Mouse (Mus musculus) bone marrow macrophage, adult 2 months (primary cell): Measurements from ENCODE around the gene Cdc14b. TPM values are rescaled to one million over a fixed set of nuclear protein-coding genes. Genes with fewer than 3 reads are reported as not detected.

Experiments
- H3K27ac ChIP-seq: 2 replicates; pipeline ENCODE4 v1.5.1; 2012; ENCODE audit warnings: low read depth, low read length; ENCODE audit not compliant: insufficient read depth
- H3K4me1 ChIP-seq: 2 replicates; pipeline ENCODE4 v1.6.1; 2012; ENCODE audit warnings: low read length; ENCODE audit not compliant: control insufficient read depth, insufficient read depth
- H3K4me3 ChIP-seq: 2 replicates; pipeline ENCODE4 v1.5.1; 2012; ENCODE audit warnings: mild to moderate bottlenecking, low read length, moderate library complexity; ENCODE audit not compliant: insufficient read depth
- CTCF ChIP-seq: IDR thresholded peaks from 2 replicates; pipeline ENCODE4 v1.5.1; 2012; ENCODE audit warnings: low read depth, mild to moderate bottlenecking, low read length, moderate library complexity
- POLR2A ChIP-seq: IDR thresholded peaks from 2 replicates; pipeline ENCODE4 v1.6.1; 2012; ENCODE audit warnings: mild to moderate bottlenecking, low read depth, low read length, borderline replicate concordance
- polyA plus RNA-seq: library from polyadenylated mRNA; stranded (reverse); fragments of >200 nt; gene quantifications from 2 replicates; pipeline ENCODE4 v1.2.4, GENCODE M21; 2012; ENCODE audit not compliant: missing spikeins, insufficient read depth, insufficient read length

Gene Cdc14b
- polyA plus RNA-seq, 1 experiment: 9.3 TPM

DNA sequence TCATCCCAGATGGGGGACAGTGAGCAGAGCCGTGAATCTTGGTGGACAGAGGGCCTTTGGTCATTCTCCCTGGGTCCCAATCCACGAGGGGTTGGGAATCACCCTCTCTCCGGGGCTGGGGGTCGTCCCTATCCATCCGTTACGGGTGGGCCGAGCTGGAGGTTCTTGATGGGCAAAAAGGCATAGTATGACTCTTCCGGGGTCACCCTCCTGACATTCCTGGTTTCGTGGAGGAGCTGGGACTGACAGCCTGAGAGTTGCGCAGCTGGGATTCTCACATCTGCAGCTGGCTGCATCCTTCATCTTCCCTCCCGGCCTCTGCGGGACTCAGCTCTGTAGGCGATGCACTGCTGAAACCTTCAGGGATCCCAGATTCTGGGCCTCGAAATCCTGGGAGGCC lies 112.5 kb downstream of the Cdc14b start:
- TF ChIP-seq CTCF (no peak), POLR2A (no peak)
- Histone ChIP-seq H3K4me3 (peak overlapping the region; percentile 92), H3K27ac (no peak overlapping the region), H3K4me1 (no peaks in the 10 kb centered on the region)

DNA sequence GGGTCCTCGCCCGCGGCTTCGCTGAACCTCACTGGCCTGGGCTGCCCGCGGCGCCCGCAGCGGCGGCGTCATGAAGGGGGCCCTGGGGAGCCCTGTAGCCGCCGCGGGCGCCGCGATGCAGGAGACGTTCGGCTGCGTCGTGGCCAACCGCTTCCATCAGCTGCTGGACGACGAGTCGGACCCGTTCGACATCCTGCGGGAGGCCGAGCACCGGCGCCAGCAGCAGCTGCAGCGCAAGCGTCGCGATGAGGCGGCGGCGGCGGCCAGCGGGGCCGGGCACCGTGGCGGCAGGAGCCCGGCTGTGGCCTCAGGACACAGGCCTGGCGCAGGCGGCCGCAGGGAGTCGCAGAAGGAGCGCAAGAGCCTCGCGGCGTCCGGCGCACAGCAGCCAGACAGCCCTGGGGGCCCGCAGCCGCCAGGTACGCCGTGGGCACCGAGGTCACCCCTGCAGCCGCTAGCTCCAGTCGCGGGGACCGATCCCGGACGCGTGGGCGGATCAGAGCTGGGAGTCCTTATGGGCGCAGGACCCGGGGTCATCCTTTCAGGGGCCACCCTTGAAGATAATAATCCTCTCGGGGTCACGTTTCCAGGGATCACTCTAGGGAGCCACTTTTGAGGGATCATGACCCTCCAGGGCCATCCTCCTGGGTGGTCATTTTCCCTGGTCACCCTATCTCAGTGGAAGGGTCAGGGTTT lies 113.0 kb downstream of the Cdc14b start:
- Histone ChIP-seq H3K4me3 (peak overlapping the region; percentile 92), H3K4me1 (no peaks in the 10 kb centered on the region), H3K27ac (peak overlapping the region; percentile 36; the same call in 1 of the 2 replicates)
- TF ChIP-seq CTCF (no peak), POLR2A (no peak)

DNA sequence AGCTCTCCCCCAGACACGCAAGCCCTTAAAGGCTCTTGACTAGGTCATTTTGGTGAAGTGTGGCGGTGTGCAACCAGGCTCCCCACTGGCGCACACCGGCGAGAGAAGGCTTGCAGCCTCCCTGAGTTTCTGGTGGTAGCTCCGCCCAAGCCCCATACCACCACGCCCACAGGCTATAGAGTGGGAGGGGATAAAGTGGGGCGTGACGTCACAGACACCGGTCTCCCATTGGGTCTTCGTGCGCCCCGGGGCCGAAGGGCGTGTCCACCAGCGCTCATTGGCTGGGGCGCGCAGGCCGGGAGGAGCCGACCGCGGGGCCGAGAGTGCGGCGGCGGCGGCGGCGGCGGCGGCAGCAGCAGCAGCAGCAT lies 113.6 kb downstream of the Cdc14b start, which contains the start of gene Habp4:
TSS of gene Habp4 (plus strand) at position 277 of the 368 bp plus-strand sequence.
- Histone ChIP-seq H3K27ac (peak within 1 kb of the TSS; percentile 36; the same call in 1 of the 2 replicates), H3K4me3 (peak within 1 kb of the TSS; percentile 92), H3K4me1 (no peaks in the 10 kb centered on the region)
- no peak for TF ChIP-seq CTCF

DNA sequence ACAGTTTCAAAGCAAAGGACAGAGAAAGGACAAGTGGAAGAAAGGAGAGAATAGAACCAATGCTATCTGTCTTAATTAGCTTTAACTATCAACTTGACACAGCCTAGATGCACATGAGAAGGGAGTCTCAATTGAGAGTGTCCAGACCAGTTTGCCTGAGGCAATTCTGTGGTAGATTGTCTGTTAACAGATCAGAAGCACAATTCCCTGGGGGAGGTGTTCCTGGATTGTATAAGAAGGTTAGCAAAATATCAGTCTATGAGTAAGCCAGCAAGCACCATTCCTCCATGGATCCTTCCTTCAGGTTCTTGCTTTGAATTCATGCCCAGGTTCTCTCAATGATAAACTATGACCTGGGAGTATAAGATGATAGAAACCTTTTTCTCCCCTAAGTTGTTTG lies 118.1 kb downstream of the Cdc14b start:
- Histone ChIP-seq H3K4me1 (peaks cover 4% of the 10 kb centered on the region), H3K4me3 (no peak overlapping the region), H3K27ac (no peak overlapping the region)
- no peak for TF ChIP-seq POLR2A
- no peak for TF ChIP-seq CTCF

DNA sequence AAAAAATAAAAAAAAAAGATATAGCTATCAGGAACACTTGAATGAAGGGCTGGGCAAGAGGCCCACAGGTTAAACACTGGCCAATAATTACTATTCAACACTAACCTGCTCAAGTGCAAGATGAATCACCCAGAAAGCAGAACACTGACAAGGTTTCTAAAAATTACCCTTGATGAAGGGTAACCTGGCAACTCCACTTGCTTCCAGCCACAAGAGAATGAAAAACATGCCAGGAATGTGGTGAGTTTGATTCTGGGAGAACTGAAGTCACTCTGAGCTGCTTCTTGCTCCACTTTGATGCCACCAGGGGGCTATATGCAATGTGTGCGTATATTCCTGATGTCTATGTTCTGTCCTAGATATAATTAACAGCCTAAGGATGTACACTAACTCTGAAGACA lies 119.9 kb downstream of the Cdc14b start:
- no peak overlapping the region for H3K27ac ChIP-seq

DNA sequence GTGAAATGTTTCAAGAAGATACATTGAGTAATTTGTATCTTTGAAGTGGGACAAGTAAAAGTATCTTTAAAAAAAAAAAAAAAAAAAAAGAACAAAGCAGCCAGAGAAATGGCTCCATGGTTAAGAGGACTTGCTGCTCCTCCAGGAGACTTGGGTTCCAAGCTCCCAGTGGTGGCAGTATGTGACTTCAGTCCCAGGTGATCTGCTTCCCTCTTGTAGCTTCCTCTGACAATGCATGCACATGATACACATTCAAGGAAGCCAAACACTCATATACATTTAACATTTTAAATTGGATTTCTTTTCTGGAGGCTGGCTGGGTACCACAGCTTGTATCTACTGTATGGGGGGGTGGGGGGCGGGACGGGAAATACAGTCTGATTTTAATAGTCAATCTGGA lies 120.4 kb downstream of the Cdc14b start:
- H3K4me1 ChIP-seq: peaks cover 12% of the 10 kb centered on the region
- TF ChIP-seq CTCF: no peak
- TF ChIP-seq POLR2A: no peak
- no peak overlapping the region for H3K4me3 ChIP-seq
- no peak overlapping the region for H3K27ac ChIP-seq

More for the DNA sequence above, 119.9 kb downstream of the Cdc14b start:
- TF ChIP-seq POLR2A: no peak
- no peak for TF ChIP-seq CTCF
- no peak overlapping the region for H3K4me3 ChIP-seq
- H3K4me1 ChIP-seq: peaks cover 10% of the 10 kb centered on the region

DNA sequence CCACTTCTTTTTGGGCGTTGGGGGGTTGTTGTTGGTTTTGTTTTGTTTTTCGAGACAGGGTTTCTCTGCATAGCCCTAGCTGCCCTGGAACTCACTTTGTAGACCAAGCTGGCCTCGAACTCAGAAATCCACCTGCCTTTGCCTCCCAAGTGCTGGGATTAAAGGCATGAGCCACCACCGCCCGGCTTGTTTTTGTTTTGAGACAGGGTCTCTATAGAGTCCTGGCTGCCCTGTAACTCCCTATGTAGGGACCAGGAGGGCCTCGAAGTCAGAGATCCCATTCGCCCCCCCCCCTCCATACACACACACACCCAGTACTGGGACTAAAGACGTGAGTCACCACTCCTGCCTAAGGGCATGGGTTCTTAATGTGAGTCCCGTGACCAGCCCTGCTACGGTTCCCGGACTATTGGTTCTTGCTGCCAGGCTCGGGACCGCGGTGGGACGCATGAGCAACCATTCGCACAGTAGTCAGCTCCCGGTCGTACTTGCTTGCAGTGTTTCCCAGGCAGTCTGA lies 121.3 kb downstream of the Cdc14b start:
- H3K4me1 ChIP-seq: peaks cover 16% of the 10 kb centered on the region
- TF ChIP-seq CTCF (no peak), POLR2A (no peak)
- H3K4me3 ChIP-seq: peak overlapping the region; percentile 54
- peak overlapping the region; percentile 77 for H3K27ac ChIP-seq

DNA sequence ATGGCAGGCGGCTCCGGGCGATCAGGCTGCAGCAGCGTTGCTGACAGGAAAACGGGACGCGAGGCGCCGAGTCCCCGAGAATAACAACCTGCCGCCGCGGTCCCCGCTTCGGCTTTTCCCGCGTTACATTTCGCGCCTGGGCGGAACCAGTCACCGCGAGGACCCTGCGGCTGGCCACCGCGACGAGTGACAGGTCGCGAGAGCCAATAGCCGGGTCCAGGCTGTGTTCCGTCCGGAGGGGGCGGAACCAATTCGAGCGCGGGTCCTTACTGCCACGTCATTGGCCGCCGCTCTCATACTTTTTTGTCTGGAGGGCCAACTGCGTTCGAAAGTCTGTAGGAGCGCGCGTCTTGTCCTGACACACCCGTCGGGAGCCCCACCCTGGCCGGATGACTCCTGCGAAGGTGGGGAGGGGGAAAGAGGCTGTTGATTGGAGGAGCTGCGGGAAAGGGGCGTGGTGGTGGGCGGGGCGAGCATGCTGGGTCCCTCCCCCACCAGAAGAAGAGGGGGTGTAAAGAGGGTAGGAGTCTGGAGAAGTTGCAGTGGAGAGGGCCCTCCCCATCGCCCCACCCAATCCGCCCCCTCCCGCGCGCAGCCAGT lies 121.9 kb downstream of the Cdc14b start, which contains the start of gene Zfp367:
TSS of gene Zfp367 (minus strand) at position 120 of the 600 bp plus-strand sequence.
- Histone ChIP-seq H3K27ac (peak within 1 kb of the TSS; percentile 79), H3K4me3 (peak within 1 kb of the TSS; percentile 92), H3K4me1 (peaks cover 16% of the 10 kb centered on the region)
- TF ChIP-seq POLR2A (no peak), CTCF (no peak)

DNA sequence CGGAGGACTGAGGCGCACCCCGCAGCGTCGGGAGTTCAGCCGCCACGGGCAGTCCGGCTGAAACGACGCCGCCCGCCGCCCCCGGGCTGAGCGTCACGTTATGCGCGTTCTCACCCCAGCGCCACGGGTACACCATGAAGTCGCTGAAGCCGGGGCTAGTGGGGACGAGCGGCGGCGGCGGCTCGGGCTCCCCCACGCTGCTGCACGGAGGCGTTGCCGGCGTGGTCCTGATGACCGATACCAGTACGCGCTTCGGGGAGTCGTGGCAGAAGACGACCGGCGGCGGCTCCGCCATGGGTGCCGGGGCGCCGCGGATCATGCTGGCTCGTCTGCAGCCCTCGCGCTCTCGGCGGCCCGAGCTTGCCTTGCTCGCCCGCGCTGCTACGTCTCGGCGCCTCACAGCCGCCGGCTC lies 122.4 kb downstream of the Cdc14b start:
- peak overlapping the region; percentile 79 for H3K27ac ChIP-seq
- H3K4me3 ChIP-seq: peak overlapping the region; percentile 92
- TF ChIP-seq POLR2A (no peak), CTCF (no peak)
- H3K4me1 ChIP-seq: peaks cover 16% of the 10 kb centered on the region

DNA sequence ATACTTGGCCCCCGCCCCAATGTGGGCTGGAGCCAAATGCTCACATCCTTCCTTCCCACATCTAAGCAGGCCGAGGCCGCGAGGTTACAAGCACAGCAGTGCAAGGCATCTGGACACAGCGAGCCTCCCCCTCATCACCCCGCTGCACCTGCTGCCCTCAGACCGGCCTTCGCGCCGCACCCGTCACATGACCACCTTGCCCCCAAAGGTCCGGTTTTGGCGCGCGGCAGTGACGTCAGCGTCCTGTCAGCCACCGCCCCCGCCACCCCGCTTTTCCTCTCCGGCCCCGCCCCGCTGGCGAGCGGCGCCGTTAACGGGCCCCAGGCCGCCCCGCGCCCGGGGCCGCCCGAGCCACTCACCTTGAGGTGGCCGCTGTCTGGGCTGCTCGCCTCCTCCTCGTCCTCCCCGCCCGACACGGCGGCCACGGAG lies 122.8 kb downstream of the Cdc14b start:
- Histone ChIP-seq H3K4me1 (peaks cover 16% of the 10 kb centered on the region), H3K27ac (peak overlapping the region; percentile 79), H3K4me3 (peak overlapping the region; percentile 92)
- TF ChIP-seq POLR2A: no peak
- no peak for TF ChIP-seq CTCF
